Mouse (Mus musculus): ENCODE results near the gene Pnp2. TPM values are rescaled to one million over a fixed set of nuclear protein-coding genes. Genes with fewer than 3 reads are reported as not detected.
A peak's percentile ranks its signal among the peaks of the same experiment; 100 is the strongest.
"Not testable (repeated sequence)": the region's sequence is repeated elsewhere in the genome, so short reads cannot be mapped to it uniquely, and the experiment has no call there.

Pnp2 gene
- polyA plus RNA-seq (2014; fragmentation: Nextera tagmentation; extraction: Ambion mirVana) = 2.8 and 2.9 TPM in 2 replicates

DNA sequence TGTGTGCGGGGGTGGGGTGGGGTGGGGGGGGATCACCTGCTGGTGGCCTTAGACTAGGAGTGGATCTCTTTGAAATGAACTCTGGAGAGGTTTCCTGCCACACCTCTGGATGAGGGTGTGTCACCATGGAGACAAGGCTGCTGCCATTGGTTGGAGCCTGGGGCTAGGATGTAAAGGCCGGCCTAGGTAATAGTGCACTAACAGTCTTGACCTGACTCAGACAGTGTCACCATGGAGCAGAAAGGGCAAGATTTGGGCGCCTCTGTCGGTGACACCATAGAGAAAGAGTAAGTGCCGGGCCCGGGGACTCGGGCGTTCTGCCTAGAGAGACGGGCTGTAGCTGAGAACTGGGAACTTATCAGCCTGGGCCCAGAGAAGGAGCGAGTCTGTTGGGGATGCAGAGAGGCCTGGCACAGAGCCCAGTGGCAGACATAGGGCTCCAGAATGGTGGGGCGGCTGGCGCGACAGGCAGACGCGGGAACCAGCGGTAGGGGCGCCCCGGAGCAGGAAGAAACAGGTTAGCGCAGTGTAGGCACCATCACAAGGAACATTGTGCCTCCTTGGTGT lies at the start of gene Pnp2:
Gene Pnp2 (plus strand): TSS at position 51 of the 567 bp plus-strand sequence.
- not testable (repeated sequence) for H3K27ac ChIP-seq (ENCODE audit: low read depth, low read length); H3K9ac ChIP-seq (ENCODE audit: low read depth, low read length); H3K27me3 ChIP-seq (replicated peaks; ENCODE audit: control insufficient read depth, insufficient read depth, low read length); H3K36me3 ChIP-seq (ENCODE audit: control insufficient read depth, insufficient read depth, low read length); H3K4me1 ChIP-seq (replicated peaks; ENCODE audit: control insufficient read depth, insufficient read depth, low read length); H3K9me3 ChIP-seq (ENCODE audit: control insufficient read depth, low read length)
- DNase-seq (ENCODE audit: low spot score) = peak; percentile 51
- peak within 1 kb of the TSS; percentile 55 for H3K4me2 ChIP-seq
- peak; percentile 72 for ATAC-seq (replicated peaks; ENCODE audit: low FRiP score)
- WGBS = 19% methylated on average over 18 of the region's 19 CpGs
- H3K4me3 ChIP-seq (ENCODE audit: low read depth, low read length) = peak within 1 kb of the TSS; percentile 30

DNA sequence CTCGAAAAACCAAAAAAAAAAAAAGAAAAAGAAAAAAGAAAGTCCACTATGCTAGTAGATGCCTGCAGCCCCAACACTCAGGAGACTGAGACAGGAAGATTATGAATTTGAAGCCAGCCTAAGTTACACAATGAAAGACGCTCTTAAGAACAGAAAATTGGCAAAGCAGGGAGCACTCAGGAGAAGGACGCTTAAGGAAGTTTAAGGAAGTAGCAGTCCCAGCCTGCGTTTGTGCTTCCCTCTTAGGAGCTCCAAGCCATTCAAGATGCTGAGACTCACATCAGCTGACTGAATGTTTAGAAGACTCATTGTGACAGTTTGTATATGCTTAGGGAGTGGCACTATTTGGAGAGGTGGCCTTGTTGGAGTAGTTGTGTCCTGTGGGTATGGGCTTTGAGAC lies 47.7 kb upstream of the Pnp2 start:
- no peak overlapping the region for H3K4me3 ChIP-seq (ENCODE audit: low read depth, low read length)
- no peak overlapping the region for H3K27ac ChIP-seq (ENCODE audit: low read depth, low read length)
- H3K36me3 ChIP-seq (ENCODE audit: control insufficient read depth, insufficient read depth, low read length) = no peaks in the 10 kb centered on the region
- no peak for DNase-seq (ENCODE audit: low spot score)
- H3K4me1 ChIP-seq (replicated peaks; ENCODE audit: control insufficient read depth, insufficient read depth, low read length) = 0 out of 2 replicates have a peak, but pooled peaks cover 2% of the 10 kb centered on the region
- ATAC-seq (replicated peaks; ENCODE audit: low FRiP score) = no peak
- H3K9ac ChIP-seq (ENCODE audit: low read depth, low read length) = no peak overlapping the region
- H3K9me3 ChIP-seq (ENCODE audit: control insufficient read depth, low read length) = no peaks in the 10 kb centered on the region
- no peaks in the 10 kb centered on the region for H3K27me3 ChIP-seq (replicated peaks; ENCODE audit: control insufficient read depth, insufficient read depth, low read length)
- H3K4me2 ChIP-seq = no peak overlapping the region
- 62% methylated on average over 4 of the region's 4 CpGs for WGBS

DNA sequence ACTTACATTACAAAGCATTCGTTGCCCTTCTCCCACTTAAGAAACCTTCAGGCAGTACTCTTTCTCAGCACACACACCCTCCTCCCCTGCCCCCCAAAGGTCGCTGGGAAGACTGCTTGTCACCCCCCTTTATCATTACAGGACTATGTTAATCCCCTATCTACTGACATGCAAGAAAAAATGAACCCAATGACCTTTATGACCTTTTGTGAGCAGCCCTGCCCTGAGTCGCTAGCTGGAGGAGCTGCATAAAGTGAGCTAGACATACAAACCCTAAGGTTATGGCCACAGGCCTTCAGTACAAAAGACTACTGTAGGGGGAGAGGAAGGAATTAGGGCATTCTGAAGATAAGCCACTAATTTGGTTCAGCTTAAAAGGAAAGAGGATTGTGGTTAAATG lies 44.4 kb upstream of the Pnp2 start:
- Histone ChIP-seq H3K9ac (ENCODE audit: low read depth, low read length) (no peak overlapping the region), H3K4me3 (ENCODE audit: low read depth, low read length) (no peak overlapping the region), H3K36me3 (ENCODE audit: control insufficient read depth, insufficient read depth, low read length) (peaks cover 14% of the 10 kb centered on the region), H3K4me1 (replicated peaks; ENCODE audit: control insufficient read depth, insufficient read depth, low read length) (no peaks in the 10 kb centered on the region), H3K9me3 (ENCODE audit: control insufficient read depth, low read length) (no peaks in the 10 kb centered on the region), H3K4me2 (no peak overlapping the region), H3K27ac (ENCODE audit: low read depth, low read length) (no peak overlapping the region), H3K27me3 (replicated peaks; ENCODE audit: control insufficient read depth, insufficient read depth, low read length) (no peaks in the 10 kb centered on the region)
- WGBS = 62% methylated on average over 3 of the region's 3 CpGs
- no peak for ATAC-seq (replicated peaks; ENCODE audit: low FRiP score)
- DNase-seq (ENCODE audit: low spot score) = no peak

DNA sequence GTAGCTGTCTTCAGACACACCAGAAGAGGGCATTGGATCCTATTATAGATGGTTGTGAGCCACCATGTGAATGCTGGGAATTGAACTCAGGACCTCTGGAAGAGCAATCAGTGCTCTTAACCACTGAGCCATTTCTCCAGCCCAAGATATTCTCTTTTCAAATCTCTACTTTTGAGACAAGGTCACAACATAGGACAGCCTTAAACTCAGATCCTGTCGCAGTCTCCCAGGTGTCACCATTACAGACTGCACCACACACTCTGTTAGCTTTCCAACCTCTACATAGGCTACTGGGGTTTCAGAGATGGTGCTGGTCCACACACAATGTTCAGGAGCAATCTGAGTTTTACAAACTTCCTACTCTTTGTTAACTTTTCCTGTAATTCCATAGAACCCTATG lies 32.4 kb upstream of the Pnp2 start:
- H3K36me3 ChIP-seq (ENCODE audit: control insufficient read depth, insufficient read depth, low read length) = peaks cover 25% of the 10 kb centered on the region
- H3K9me3 ChIP-seq (ENCODE audit: control insufficient read depth, low read length); H3K27me3 ChIP-seq (replicated peaks; ENCODE audit: control insufficient read depth, insufficient read depth, low read length); ATAC-seq (replicated peaks; ENCODE audit: low FRiP score); DNase-seq (ENCODE audit: low spot score): not testable (repeated sequence)
- H3K4me1 ChIP-seq (replicated peaks; ENCODE audit: control insufficient read depth, insufficient read depth, low read length) = peaks cover 13% of the 10 kb centered on the region
- WGBS = 70% methylated on average over 1 of the region's 1 CpGs
- H3K27ac ChIP-seq (ENCODE audit: low read depth, low read length) = peak overlapping the region; percentile 88; the same call in 1 of the 2 replicates
- peak overlapping the region; percentile 69 for H3K4me2 ChIP-seq
- peak overlapping the region; percentile 81 for H3K9ac ChIP-seq (ENCODE audit: low read depth, low read length)
- peak overlapping the region; percentile 79 for H3K4me3 ChIP-seq (ENCODE audit: low read depth, low read length)

DNA sequence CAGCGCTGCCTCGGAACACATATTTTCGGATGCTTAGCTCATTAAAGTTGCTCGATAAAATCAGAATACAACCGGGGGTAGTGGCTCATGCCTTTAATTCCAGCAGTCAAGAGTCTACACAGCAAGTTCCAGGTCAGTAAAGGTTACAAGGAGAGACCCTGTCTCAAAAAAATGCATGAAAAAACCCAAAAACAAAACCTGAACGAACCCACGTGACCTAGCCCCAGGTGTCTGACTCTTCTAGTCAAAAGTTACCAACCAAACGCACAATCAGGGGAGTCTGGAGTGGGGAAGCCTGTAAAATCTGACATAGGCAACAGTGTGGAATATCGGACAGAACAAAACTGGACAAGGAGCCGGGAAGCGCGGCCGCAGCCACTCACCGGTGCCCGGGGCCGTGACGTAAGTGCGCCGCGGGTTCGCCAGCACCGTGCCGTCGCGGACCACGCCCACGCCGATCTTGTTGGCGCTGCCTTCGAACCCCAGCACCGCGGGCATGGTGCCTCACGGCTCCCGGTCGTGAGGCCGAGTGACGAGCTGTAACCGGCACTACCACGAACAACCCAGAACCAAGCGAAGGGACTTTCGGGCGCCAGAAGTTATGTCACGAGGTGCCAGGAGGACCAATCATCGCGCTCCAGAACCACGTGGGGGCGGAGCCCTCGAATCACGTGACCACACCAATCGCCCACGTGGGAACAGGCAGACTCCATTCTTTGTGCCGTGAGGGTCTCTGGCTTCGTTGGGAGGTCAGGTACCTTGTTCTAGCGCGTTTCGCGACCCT lies 31.3 kb upstream of the Pnp2 start, which contains the start of the genes Osgep and Apex1:
Gene Osgep (minus strand): TSS at position 613 of the 784 bp plus-strand sequence.
Gene Apex1 (plus strand): TSS at position 688 of the 784 bp plus-strand sequence.
- ATAC-seq (replicated peaks; ENCODE audit: low FRiP score) (peak; percentile 94), DNase-seq (ENCODE audit: low spot score) (peak; percentile 97)
- H3K27ac ChIP-seq (ENCODE audit: low read depth, low read length) = peak within 1 kb of the TSS; percentile 88
- peak within 1 kb of the TSS; percentile 69 for H3K4me2 ChIP-seq
- H3K4me3 ChIP-seq (ENCODE audit: low read depth, low read length) = peak within 1 kb of the TSS; percentile 79
- no peaks in the 10 kb centered on the region for H3K27me3 ChIP-seq (replicated peaks; ENCODE audit: control insufficient read depth, insufficient read depth, low read length)
- H3K9ac ChIP-seq (ENCODE audit: low read depth, low read length) = peak within 1 kb of the TSS; percentile 81
- peaks cover 17% of the 10 kb centered on the region for H3K4me1 ChIP-seq (replicated peaks; ENCODE audit: control insufficient read depth, insufficient read depth, low read length)
- no peaks in the 10 kb centered on the region for H3K9me3 ChIP-seq (ENCODE audit: control insufficient read depth, low read length)
- peaks cover 31% of the 10 kb centered on the region for H3K36me3 ChIP-seq (ENCODE audit: control insufficient read depth, insufficient read depth, low read length)
- WGBS = under 1% methylated on average over 57 of the region's 57 CpGs

DNA sequence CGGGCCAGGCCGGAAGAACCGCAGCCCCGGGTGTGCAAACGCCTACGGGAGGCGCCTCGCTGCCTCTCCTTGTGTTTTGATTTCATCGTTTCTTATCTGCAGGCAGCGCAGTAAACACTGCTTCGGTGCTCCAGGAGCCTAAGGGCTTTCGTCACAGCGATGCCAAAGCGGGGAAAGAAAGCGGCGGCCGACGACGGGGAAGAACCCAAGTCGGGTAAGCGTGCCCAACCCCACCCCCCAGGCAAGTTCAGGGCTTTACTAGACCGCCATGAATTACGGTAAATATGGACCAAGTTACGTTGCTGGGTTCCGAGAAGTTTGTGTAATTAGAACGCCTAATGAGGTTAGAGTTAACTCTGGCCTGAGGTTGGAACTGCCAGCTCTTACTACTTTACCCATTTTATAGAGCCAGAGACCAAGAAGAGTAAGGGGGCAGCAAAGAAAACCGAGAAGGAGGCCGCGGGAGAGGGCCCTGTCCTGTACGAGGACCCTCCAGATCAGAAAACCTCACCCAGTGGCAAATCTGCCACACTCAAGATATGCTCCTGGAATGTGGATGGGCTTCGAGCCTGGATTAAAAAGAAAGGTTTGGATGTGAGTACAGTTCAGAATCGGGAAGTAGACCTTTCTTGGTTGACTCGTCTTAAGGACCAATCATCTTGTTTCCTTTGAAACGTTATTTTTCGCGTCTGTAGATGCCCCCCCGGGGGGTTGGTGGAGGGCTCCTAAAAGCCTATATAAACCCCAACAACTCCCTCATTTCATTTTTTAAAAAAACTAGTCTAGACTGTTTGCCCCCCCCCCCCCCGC lies 30.5 kb upstream of the Pnp2 start:
- Histone ChIP-seq H3K4me3 (ENCODE audit: low read depth, low read length) (peak overlapping the region; percentile 79), H3K9ac (ENCODE audit: low read depth, low read length) (peak overlapping the region; percentile 81), H3K36me3 (ENCODE audit: control insufficient read depth, insufficient read depth, low read length) (peaks cover 29% of the 10 kb centered on the region), H3K27ac (ENCODE audit: low read depth, low read length) (peak overlapping the region; percentile 88), H3K27me3 (replicated peaks; ENCODE audit: control insufficient read depth, insufficient read depth, low read length) (no peaks in the 10 kb centered on the region), H3K4me2 (peak overlapping the region; percentile 69), H3K4me1 (replicated peaks; ENCODE audit: control insufficient read depth, insufficient read depth, low read length) (peaks cover 23% of the 10 kb centered on the region), H3K9me3 (ENCODE audit: control insufficient read depth, low read length) (no peaks in the 10 kb centered on the region)
- DNase-seq (ENCODE audit: low spot score) (no peak), ATAC-seq (replicated peaks; ENCODE audit: low FRiP score) (peak; percentile 64)
- 2% methylated on average over 38 of the region's 38 CpGs for WGBS

DNA sequence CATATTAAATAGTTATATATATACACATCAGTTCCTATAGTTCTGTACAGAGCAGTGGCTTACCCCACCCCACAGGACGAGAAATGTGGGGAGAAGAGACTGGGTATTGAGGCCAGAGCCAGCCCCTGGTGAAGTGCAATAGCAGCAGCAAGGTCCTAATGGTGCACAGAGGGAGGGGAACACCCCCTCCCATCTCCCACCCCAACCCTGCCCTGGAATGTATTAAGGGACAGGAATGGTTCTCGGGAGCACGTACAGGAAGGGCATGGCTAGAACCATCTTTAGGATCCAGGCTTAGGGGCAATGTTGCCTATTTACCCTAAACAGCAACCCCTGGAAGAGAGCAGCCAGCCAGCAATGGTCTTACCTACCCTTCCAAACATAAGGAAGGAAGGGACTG lies 28.4 kb upstream of the Pnp2 start:
- Histone ChIP-seq H3K4me3 (ENCODE audit: low read depth, low read length) (no peak overlapping the region), H3K27me3 (replicated peaks; ENCODE audit: control insufficient read depth, insufficient read depth, low read length) (no peaks in the 10 kb centered on the region), H3K36me3 (ENCODE audit: control insufficient read depth, insufficient read depth, low read length) (peaks cover 25% of the 10 kb centered on the region), H3K4me2 (no peak overlapping the region), H3K9me3 (ENCODE audit: control insufficient read depth, low read length) (no peaks in the 10 kb centered on the region), H3K27ac (ENCODE audit: low read depth, low read length) (no peak overlapping the region), H3K9ac (ENCODE audit: low read depth, low read length) (no peak overlapping the region), H3K4me1 (replicated peaks; ENCODE audit: control insufficient read depth, insufficient read depth, low read length) (peaks cover 29% of the 10 kb centered on the region)
- ATAC-seq (replicated peaks; ENCODE audit: low FRiP score) = no peak
- 74% methylated on average over 3 of the region's 3 CpGs for WGBS
- no peak for DNase-seq (ENCODE audit: low spot score)

DNA sequence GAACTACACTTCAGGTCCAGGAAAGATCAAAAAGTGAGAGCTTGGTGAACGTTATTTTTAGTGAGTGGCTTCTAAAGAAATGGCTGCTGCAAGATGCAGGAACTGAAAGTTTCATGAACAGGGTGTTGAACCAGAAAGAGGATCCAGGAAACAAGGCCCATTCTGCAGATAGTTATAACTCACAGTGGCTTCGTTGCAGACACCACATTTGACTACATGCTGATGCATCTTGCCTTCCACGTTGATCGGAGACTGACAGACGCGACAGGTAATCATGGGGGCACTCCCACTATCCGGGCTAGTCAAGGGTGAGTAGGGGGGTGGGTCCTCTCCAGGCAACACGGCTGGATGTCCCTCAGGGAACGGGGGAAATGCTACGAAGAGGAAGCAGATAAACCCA lies 25.8 kb upstream of the Pnp2 start:
- H3K4me1 ChIP-seq (replicated peaks; ENCODE audit: control insufficient read depth, insufficient read depth, low read length) = peaks cover 26% of the 10 kb centered on the region
- 13% methylated on average over 10 of the region's 10 CpGs for WGBS
- no peaks in the 10 kb centered on the region for H3K27me3 ChIP-seq (replicated peaks; ENCODE audit: control insufficient read depth, insufficient read depth, low read length)
- H3K4me2 ChIP-seq = peak overlapping the region; percentile 89
- peak overlapping the region; percentile 89 for H3K4me3 ChIP-seq (ENCODE audit: low read depth, low read length)
- H3K9me3 ChIP-seq (ENCODE audit: control insufficient read depth, low read length) = no peaks in the 10 kb centered on the region
- peaks cover 25% of the 10 kb centered on the region for H3K36me3 ChIP-seq (ENCODE audit: control insufficient read depth, insufficient read depth, low read length)
- peak overlapping the region; percentile 86; the same call in 1 of the 2 replicates for H3K27ac ChIP-seq (ENCODE audit: low read depth, low read length)
- H3K9ac ChIP-seq (ENCODE audit: low read depth, low read length) = peak overlapping the region; percentile 94
- DNase-seq (ENCODE audit: low spot score) (no peak), ATAC-seq (replicated peaks; ENCODE audit: low FRiP score) (no peak)

Data from liver, embryonic 11.5 days (tissue).